Mouse (Mus musculus) thymus, adult 2 months (tissue): ENCODE results near the gene Sugct. TPM values are rescaled to one million over a fixed set of nuclear protein-coding genes. Genes with fewer than 3 reads are reported as not detected.

Source experiments
- DNase-seq: peaks from one replicate; pipeline ENCODE4 v3.0.0; 2021
- H3K27ac ChIP-seq: fragments of 200-500 bp; 2 replicates; pipeline ENCODE4 v1.5.1; 2012; ENCODE audit warnings: low read length, control low read depth; ENCODE audit not compliant: control insufficient read depth, insufficient read depth
- H3K27me3 ChIP-seq: fragments of 200-500 bp; 2 replicates; pipeline ENCODE4 v1.6.1; 2012; ENCODE audit warnings: mild to moderate bottlenecking, low read length, moderate library complexity, mixed read lengths; ENCODE audit not compliant: control insufficient read depth, insufficient read depth
- H3K36me3 ChIP-seq: fragments of 200-500 bp; 2 replicates; pipeline ENCODE4 v1.6.1; 2012; ENCODE audit warnings: mild to moderate bottlenecking, low read length, moderate library complexity; ENCODE audit not compliant: control insufficient read depth, insufficient read depth
- H3K4me1 ChIP-seq: fragments of 200-500 bp; replicated peaks from 2 replicates; pipeline ENCODE4 v1.6.1; 2012; ENCODE audit warnings: low read length; ENCODE audit not compliant: control insufficient read depth, insufficient read depth
- H3K4me3 ChIP-seq: fragments of 200-500 bp; 2 replicates; pipeline ENCODE4 v1.5.1; 2012; ENCODE audit warnings: mild to moderate bottlenecking, low read length, control low read depth, moderate library complexity; ENCODE audit not compliant: control insufficient read depth, insufficient read depth
- CTCF ChIP-seq: fragments of 200-500 bp; IDR thresholded peaks from 2 replicates; pipeline ENCODE4 v1.5.1; 2012; ENCODE audit warnings: mild to moderate bottlenecking, control low read depth, low read length, moderate library complexity, borderline replicate concordance; ENCODE audit not compliant: control insufficient read depth, poor library complexity, insufficient read depth; ENCODE audit errors: extremely low read depth
- POLR2A ChIP-seq: fragments of 200-500 bp; IDR thresholded peaks from 2 replicates; pipeline ENCODE4 v1.6.1; 2012; ENCODE audit warnings: mild to moderate bottlenecking, low read length, control low read depth, moderate library complexity; ENCODE audit not compliant: control insufficient read depth, poor library complexity, insufficient read depth; ENCODE audit errors: extremely low read depth
- WGBS: fragments of 180-500 bp; shearing (Covaris S2); methylation state at CpG from one replicate; pipeline ENCODE4 v1.1.7; 2018; 5-methylcytosine and 5-hydroxymethylcytosine counted together
- polyA plus RNA-seq: library from polyadenylated mRNA; depleted of rRNA; stranded (reverse); fragments of >200 nt; gene quantifications from 2 replicates; pipeline ENCODE4 v1.2.3, GENCODE M21; 2012

Sugct gene
- polyA plus RNA-seq, 1 experiment, result 1.00 TPM

- Histone ChIP-seq H3K4me1 (no peaks in the 10 kb centered on the region), H3K36me3 (no peaks in the 10 kb centered on the region), H3K27me3 (no peaks in the 10 kb centered on the region), H3K4me3 (no peak overlapping the region), H3K27ac (no peak overlapping the region)
- TF ChIP-seq POLR2A (no peak), CTCF (no peak)
- no peak for DNase-seq
These were observed 783.1 kb downstream of the Sugct start for GRCm38 (mm10) chr13:16912214-16912613.

- H3K27ac ChIP-seq, result no peak overlapping the region
- no peaks in the 10 kb centered on the region for H3K36me3 ChIP-seq
- H3K4me1 ChIP-seq, result no peaks in the 10 kb centered on the region
- WGBS, result 96% methylated on average over 1 of the region's 1 CpGs
- no peak for DNase-seq
- no peaks in the 10 kb centered on the region for H3K27me3 ChIP-seq
- TF ChIP-seq POLR2A (no peak), CTCF (no peak)
- no peak overlapping the region for H3K4me3 ChIP-seq
These were observed 788.4 kb downstream of the Sugct start for GRCm38 (mm10) chr13:16906974-16907373.

DNA sequence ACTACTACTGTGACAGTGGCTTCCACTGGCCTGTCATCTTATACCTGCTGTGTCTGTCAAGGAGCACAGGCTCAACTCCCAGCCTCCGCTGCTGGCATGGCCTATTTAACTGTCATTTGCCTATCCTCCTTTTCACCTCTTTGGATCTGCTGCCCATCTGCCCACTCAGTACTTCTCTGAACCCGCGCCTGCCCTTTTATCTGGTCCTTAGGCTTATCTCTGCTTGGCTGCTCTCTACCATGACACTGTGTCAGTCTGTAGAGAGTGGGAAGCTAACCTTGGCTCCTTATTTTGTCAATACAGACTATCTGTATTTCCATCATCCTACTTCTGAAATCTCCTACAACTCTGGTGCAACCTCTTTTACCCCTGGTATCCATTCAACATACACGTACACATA is 793.9 kb downstream of the Sugct start:
- WGBS, result 96% methylated on average over 4 of the region's 4 CpGs

GRCm38 (mm10) chr13:16898084-16898792 is 797.1 kb downstream of the Sugct start:
- TF ChIP-seq CTCF (no peak), POLR2A (no peak)
- Histone ChIP-seq H3K4me1 (no peaks in the 10 kb centered on the region), H3K27me3 (no peaks in the 10 kb centered on the region), H3K27ac (no peak overlapping the region), H3K36me3 (no peaks in the 10 kb centered on the region), H3K4me3 (no peak overlapping the region)
- DNase-seq, result no peak

More for the DNA sequence above, 793.9 kb downstream of the Sugct start:
- no peaks in the 10 kb centered on the region for H3K27me3 ChIP-seq
- H3K4me1 ChIP-seq, result no peaks in the 10 kb centered on the region
- H3K27ac ChIP-seq, result no peak overlapping the region
- TF ChIP-seq CTCF (no peak), POLR2A (no peak)
- no peaks in the 10 kb centered on the region for H3K36me3 ChIP-seq
- no peak overlapping the region for H3K4me3 ChIP-seq
- DNase-seq, result no peak

DNA sequence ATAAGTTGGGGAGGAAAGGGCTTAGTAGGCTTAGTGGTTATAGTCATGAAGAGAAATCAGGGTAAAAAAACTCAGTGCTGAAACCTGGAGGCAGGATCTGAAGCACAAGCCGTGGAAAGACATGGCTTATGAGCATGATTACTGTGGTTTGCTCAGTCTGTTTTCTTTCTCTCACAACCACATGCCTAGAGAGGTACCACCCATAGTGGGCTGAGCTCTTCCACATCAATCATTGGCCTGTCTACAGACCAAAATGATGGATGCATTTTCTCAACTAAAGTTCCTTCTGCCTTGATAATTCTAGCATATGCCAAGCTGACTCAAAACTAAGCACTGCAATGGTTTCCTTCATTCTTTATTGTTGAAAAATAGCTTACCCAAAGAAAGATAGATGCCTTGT is 817.3 kb downstream of the Sugct start:
- no peaks in the 10 kb centered on the region for H3K36me3 ChIP-seq
- H3K4me3 ChIP-seq, result no peak overlapping the region
- H3K27ac ChIP-seq, result no peak overlapping the region
- H3K4me1 ChIP-seq, result no peaks in the 10 kb centered on the region
- H3K27me3 ChIP-seq, result no peaks in the 10 kb centered on the region
- no peak for DNase-seq
- 51% methylated on average over 1 of the region's 1 CpGs for WGBS
- no peak for TF ChIP-seq CTCF
- TF ChIP-seq POLR2A, result no peak

- H3K4me3 ChIP-seq, result no peak overlapping the region
- no peaks in the 10 kb centered on the region for H3K36me3 ChIP-seq
- DNase-seq, result no peak
- no peak overlapping the region for H3K27ac ChIP-seq
- no peaks in the 10 kb centered on the region for H3K4me1 ChIP-seq
- 85% methylated on average over 2 of the region's 2 CpGs for WGBS
- H3K27me3 ChIP-seq, result no peaks in the 10 kb centered on the region
- TF ChIP-seq POLR2A (no peak), CTCF (no peak)
These were observed 835.4 kb downstream of the Sugct start for GRCm38 (mm10) chr13:16859986-16860385.

GRCm38 (mm10) chr13:16847236-16847635 is 848.1 kb downstream of the Sugct start:
- H3K4me1 ChIP-seq, result no peaks in the 10 kb centered on the region
- H3K27ac ChIP-seq, result no peak overlapping the region
- no peaks in the 10 kb centered on the region for H3K36me3 ChIP-seq
- TF ChIP-seq POLR2A (no peak), CTCF (no peak)
- H3K27me3 ChIP-seq, result no peaks in the 10 kb centered on the region
- H3K4me3 ChIP-seq, result no peak overlapping the region
- 11% methylated on average over 2 of the region's 2 CpGs for WGBS
- DNase-seq, result no peak
